Mouse (Mus musculus): ENCODE data around the gene Zfp385a.

DNA sequence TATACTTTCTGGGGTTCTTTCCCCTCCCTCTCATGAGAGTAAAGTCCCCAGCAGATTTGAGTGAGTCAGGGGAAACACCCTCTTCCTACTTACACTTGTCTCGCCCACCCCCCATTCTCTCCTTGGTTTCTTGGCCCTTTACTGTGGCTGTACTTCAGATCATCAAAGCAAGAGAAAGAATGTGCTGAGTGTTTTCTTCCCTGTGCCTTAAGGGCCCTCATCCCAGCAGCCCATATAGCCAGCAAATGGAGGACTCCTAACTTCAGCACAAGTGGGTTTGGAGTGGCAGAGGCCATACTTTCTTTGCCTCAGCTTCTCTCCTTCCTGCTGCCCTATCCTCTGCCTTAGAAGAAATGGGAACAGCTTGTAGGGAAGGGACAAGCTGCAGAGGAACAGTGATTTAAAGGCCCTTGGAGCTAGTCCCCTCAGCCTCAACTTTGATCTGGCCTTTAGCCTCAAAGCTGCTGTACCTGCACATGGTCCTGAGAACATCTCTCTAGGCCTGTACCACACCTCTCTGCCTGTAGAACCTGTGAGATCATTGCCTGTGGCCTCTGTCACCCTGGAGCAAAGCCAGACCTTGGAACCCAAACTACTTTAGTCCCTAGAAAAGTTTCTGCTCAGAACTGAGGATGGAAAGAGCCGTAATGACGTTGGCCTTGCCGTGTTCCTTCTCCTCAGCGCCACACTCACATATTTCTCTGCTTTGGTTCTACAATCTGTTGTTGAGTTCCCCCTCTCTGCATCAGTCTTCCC is 40.9 kb downstream of the Zfp385a start:
- TF ChIP-seq GABPA (IDR thresholded peaks at IDR 0.05; ENCODE audit: insufficient replicate concordance, low read depth, low read length), result no peak
- no peak for TF ChIP-seq CTCF (conservative IDR thresholded peaks at IDR 0.05 in 1 of 2, IDR thresholded peaks at IDR 0.05 in 1 of 2; ENCODE audit: low read depth in 2 of 2, low read length in 2 of 2)
- no peak for TF ChIP-seq E2F4 (IDR thresholded peaks at IDR 0.05; ENCODE audit: insufficient replicate concordance, low read depth, low read length)
- TF ChIP-seq ZNF384 (IDR thresholded peaks at IDR 0.05; ENCODE audit: low read depth, low read length), result no peak
- TF ChIP-seq ZC3H11A (IDR thresholded peaks at IDR 0.05; ENCODE audit: low read depth, low read length), result no peak
- no peak for TF ChIP-seq MYC (IDR thresholded peaks at IDR 0.05; ENCODE audit: low read depth, low read length)

All from CH12.LX (cell line).